Mouse (Mus musculus): Measurements from ENCODE around the gene Cpm.
"Not testable (repeated sequence)": the region's sequence is repeated elsewhere in the genome, so short reads cannot be mapped to it uniquely, and the experiment has no call there.

Cpm gene

DNA sequence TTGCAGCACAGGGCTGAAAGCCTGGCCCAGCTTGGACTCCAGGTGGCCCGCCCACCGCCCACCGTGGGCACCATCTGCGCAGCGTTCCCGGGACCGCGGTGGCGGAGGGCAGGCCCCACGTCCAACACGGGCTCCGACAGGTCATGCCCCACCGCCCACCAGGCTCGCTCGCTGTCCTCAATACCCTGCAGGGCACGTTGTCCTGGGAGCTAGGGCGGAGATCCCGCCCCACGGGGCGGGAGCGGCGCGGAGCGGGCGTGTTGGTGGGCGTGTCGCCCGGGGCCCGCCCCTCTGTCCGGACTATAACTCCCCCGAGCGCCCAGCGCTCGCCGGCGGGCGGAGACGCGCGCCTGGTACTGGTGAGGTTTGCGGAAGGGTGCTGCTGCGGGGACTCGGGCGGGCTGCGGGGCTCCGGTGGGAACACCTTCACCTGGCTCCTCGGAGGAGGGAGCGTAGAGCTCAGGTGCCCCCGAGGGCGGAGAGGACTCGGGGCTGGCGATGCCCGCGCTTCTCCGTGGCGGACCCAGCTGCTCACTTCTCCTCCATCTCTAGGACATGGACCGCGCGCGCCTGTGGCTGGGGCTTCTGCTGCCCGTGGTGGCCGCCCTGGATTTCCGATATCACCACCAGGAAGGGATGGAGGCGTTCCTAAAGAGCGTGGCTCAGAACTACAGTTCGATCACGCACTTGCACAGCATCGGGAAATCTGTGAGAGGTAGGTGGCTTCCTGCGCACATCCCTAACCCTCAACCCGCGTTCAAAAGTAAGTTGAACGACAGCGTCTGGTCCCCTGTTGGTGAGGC, at the start of gene Cpm:
Gene Cpm, plus strand, starts transcription at position 332 of the 803 bp plus-strand sequence.
- DNase-seq (ENCODE audit: low spot score) = peak; percentile 63

DNA sequence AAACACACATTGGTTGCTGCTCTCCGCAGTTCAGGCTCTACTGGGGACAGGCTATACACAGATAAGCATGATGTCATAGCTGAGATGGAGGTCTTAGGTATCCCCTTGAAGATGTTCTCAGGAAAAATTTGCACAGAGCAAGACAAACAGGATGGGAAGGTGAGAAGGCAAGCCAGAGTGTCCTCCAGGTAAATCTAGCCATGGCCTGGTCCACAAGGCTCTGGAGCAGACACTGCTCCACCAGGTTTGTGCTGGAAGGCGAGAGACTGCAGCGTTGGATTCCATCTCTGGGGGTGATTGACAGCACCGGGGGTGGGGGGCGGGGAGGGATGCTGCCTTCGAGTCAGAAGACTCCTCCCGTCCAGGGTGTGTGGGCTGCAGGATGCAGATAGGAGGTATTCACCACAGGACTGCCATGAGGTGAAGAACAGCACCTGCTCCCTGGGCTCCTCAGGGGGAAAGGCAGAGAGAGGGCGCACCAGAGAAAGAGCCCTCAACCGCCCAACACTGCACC, 49.5 kb upstream of the Cpm start:
- no peak for DNase-seq (ENCODE audit: low spot score)

- DNase-seq (ENCODE audit: low spot score) = no peak
These were observed 48.9 kb upstream of the Cpm start for GRCm38 (mm10) chr10:117580405-117580804.

DNA sequence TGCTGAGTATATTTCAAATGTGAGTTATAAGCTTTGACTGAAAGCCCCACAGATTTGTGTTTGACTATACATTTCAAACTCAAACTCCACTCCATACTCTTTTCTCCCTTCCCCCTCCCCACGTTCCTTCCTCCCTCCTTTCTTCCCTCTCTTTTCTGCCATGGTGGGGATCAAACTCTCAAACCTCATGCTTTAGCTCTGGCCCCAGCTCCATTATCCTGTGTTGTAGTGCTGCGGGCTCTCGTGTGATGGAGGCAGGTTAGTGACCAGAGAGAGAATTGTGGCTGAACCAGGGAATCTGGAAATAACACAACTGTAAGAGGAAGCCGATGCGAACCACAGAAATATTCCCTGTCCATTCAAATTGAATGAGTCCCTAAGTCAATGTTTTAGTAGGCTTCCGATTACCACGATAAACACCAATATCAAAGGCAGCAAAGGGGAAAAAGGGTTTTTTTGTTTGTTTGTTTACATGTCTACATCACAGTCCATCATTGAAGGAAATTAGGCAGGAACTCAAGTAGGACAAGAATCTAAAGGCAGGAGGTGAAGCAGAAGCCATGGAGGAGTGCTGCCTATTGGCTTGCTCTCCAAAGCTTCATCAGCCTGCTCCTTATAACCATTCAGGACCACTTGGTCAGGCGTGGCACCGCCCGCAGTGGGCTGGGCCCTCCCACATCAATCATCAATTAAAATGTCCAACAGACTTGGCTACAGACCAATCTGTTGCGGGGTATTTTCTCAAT, 48.1 kb upstream of the Cpm start:
- no peak for DNase-seq (ENCODE audit: low spot score)

- no peak for DNase-seq (ENCODE audit: low spot score)
These were observed 47.6 kb upstream of the Cpm start for GRCm38 (mm10) chr10:117581753-117582062.

GRCm38 (mm10) chr10:117583155-117584061, 45.9 kb upstream of the Cpm start:
- DNase-seq (ENCODE audit: low spot score) = no peak

DNA sequence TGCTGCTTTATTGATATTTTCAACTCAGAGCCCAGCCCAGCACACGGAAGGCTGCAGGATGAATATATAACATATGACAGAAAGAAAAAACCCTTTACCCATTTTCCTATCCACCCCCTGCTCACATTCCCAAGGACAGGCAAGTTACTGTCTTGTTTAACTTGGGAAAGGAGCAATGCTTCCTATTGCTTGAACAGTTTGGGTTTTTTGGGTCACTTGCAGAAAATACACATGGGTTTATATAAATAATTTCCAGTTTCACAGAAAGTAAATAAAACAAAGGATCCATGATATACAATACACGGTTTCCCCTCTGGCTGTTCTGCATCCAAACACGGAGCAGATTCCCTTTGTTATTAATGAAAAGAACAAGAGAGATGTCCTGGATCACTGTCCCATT, 45.2 kb upstream of the Cpm start:
- DNase-seq (ENCODE audit: low spot score) = no peak

GRCm38 (mm10) chr10:117584566-117585515, 44.5 kb upstream of the Cpm start:
- no peak for DNase-seq (ENCODE audit: low spot score)

DNA sequence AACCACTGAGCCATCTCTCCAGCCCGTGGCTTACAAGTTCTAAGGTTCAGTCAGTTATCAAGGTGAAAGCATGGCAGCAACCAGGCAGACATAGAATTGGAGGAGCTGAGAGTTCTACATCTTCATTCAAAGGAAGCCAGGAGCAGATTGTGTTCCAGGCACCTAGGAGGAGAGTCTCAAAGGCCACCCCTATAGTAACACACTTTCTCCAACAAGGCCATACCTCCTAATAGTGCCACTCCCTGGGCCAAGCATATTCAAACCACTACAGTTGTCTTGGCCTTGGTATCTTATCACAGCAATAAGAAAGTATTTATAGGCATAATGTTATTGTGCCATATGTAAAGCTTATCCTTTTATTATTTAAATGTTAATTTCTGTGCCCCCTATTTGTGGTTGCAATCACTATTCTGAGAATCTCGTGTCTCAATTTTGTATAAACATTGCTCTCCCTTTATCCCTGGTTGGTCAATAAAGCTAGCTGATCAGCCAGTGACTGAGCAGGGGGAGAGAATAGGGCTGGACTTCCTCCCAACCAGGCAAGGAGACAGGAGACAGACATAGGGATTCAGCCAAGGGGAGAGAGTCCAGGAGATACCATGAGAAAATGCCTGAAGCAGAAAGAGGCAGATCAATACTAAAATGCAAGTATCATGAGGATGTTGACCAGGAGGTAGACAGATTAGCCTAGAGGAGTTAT, 43.5 kb upstream of the Cpm start:
- DNase-seq (ENCODE audit: low spot score) = no peak

DNA sequence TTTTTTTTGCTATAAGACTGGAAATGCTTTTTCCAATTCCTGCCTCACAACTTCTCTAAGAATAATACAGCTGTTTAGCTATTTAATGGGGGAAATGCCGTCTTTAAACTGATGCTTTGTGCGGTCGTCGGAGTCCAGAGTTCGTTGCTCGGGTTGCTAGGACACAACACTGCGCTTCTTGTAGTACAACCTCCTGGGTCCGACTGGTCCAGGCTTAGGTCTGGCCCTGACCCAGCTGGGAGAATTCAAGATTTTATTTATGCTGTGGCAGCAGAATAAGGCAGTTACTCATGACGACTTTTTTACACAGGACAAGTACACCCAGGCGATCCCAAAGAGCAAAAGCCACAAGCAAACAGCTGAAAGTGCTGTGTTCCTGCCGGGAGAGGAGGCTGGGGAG, 42.4 kb upstream of the Cpm start:
- DNase-seq (ENCODE audit: low spot score) = no peak

DNA sequence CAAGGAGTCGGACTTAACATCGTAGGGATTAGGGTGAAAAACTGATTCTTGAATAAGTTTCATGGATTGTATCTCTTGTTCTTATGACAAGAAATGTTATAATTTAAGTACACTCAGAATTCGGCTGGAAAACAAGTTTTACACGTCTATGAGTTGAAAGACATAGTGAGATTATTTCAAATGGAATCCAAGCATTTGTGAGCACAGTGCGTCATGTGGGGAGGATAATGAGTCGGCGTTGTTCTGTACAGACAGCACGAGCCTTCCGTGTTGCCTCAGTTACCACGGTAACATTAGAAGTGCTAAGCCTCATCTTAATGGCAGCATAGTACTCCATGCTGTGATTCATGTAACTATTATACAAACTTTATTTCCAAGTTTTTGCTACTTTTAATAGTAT, 42.0 kb upstream of the Cpm start:
- DNase-seq (ENCODE audit: low spot score) = no peak

- DNase-seq (ENCODE audit: low spot score) = not testable (repeated sequence)
These were observed 40.7 kb upstream of the Cpm start for GRCm38 (mm10) chr10:117588416-117589143.

- DNase-seq (ENCODE audit: low spot score) = no peak
These were observed 40.0 kb upstream of the Cpm start for GRCm38 (mm10) chr10:117589144-117589940.

DNA sequence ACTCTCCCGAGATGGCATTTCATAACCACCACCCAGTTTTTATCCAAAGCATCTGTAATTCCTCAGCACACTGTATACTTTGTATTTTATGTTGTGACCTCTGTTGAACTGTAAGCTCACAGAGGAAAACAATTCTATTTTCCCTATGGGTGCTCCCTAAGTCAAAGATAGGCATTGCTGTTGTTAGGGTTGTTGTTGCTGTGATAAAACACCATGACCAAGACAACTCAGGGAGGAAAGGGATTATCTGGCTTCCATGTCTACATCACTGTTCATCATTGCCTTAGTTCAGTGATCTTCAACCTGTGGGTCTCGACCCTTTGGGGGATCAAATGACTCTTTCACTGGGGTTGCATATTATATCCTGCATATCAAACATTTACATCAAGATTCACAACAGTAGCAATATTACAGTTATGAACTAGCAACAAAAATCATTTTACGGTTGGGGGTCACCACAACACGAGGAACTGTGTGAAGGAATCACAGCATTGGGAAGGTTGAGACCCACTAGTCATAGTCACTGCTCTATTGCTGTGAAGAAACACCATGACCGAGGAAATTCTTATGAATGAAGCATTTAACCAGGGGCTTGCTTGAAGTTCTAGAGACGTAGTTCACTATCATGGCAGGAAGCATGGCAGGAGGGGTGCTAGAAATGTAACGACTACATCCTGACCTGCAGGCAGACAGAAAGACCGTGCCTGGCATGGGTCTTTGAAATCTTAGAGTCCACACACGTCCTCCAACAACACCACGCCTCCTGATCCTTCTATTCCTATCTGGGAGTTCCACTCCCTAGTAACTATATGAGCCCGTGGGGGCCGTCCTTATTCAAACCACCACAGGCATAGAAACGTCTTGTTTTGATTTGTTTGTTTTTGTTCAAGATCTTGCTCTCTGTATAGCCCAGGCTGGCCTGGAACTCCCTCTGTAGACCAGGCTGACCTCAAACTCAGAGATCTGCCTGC, 38.7 kb upstream of the Cpm start:
- no peak for DNase-seq (ENCODE audit: low spot score)

- DNase-seq (ENCODE audit: low spot score) = no peak
These were observed 37.5 kb upstream of the Cpm start for GRCm38 (mm10) chr10:117591766-117592165.

DNA sequence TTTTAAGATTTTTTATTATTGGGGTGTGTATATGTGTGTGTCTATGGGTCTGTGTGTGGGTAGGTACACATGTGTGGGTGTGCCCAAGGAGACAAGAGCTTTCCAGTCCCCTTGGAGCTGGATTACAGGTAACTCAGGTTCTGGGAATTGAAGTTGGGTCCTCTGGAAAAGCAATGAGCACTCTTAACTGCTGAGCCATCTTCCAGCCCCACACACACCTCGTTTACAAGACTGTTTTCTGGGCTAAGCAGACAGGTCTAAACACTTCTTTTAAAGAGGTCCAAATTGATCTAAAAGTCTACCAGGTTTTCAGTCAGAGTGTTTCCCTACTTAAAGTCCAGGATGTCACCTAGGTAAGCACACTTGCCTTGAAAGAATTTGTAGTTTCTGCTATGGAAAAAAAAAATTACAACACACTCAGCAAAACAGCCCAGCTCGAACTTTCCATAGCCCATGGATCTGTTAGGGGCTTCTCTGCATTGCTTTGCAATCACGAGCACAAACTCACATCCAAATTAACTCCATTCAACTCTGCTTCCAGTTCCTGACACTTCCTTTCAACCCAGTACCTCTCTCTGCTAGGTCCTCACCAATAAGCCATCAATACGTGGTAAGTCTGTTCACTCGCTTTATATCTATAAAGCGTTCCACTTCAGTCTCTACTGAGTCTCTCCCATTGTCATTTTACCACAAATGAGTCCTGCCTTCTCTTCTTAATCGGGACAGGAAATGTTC, 36.8 kb upstream of the Cpm start:
- no peak for DNase-seq (ENCODE audit: low spot score)

- DNase-seq (ENCODE audit: low spot score) = no peak
These were observed 36.2 kb upstream of the Cpm start for GRCm38 (mm10) chr10:117593041-117593570.

Data from ovary, adult 18-20 months (tissue).